Mouse (Mus musculus): ENCODE data around the gene Osbpl3. TPM values are rescaled to one million over a fixed set of nuclear protein-coding genes. Genes with fewer than 3 reads are reported as not detected.

Osbpl3 gene
- polyA plus RNA-seq, 1 experiment from 2014 or later = 8.6 TPM

- H3K9me3 ChIP-seq (replicated peaks) = no peaks in the 10 kb centered on the region
- H3K4me3 ChIP-seq = no peak overlapping the region
- H3K27me3 ChIP-seq = no peaks in the 10 kb centered on the region
- peaks cover 8% of the 10 kb centered on the region for H3K4me1 ChIP-seq
- H3K9ac ChIP-seq = no peak overlapping the region
- ATAC-seq (ENCODE audit: low FRiP score) = no peak
- H3K4me2 ChIP-seq (replicated peaks) = no peak overlapping the region
- no peaks in the 10 kb centered on the region for H3K36me3 ChIP-seq
- WGBS = 82% methylated on average over 4 of the region's 4 CpGs
- no peak overlapping the region for H3K27ac ChIP-seq
These were observed 37.0 kb downstream of the Osbpl3 start for GRCm38 (mm10) chr6:50418951-50419350.

GRCm38 (mm10) chr6:50416854-50417253 is 39.1 kb downstream of the Osbpl3 start:
- Histone ChIP-seq H3K27me3 (no peaks in the 10 kb centered on the region), H3K36me3 (no peaks in the 10 kb centered on the region), H3K9ac (no peak overlapping the region), H3K4me2 (replicated peaks) (no peak overlapping the region), H3K9me3 (replicated peaks) (no peaks in the 10 kb centered on the region), H3K27ac (no peak overlapping the region), H3K4me3 (no peak overlapping the region), H3K4me1 (peaks cover 14% of the 10 kb centered on the region)
- 97% methylated on average over 5 of the region's 5 CpGs for WGBS
- ATAC-seq (ENCODE audit: low FRiP score) = no peak

GRCm38 (mm10) chr6:50415431-50415830 is 40.6 kb downstream of the Osbpl3 start:
- no peaks in the 10 kb centered on the region for H3K9me3 ChIP-seq (replicated peaks)
- no peaks in the 10 kb centered on the region for H3K27me3 ChIP-seq
- no peak overlapping the region for H3K4me2 ChIP-seq (replicated peaks)
- H3K4me3 ChIP-seq = no peak overlapping the region
- H3K4me1 ChIP-seq = peaks cover 14% of the 10 kb centered on the region
- no peak for ATAC-seq (ENCODE audit: low FRiP score)
- H3K27ac ChIP-seq = no peak overlapping the region
- no peak overlapping the region for H3K9ac ChIP-seq
- WGBS = 80% methylated on average over 6 of the region's 6 CpGs
- no peaks in the 10 kb centered on the region for H3K36me3 ChIP-seq

DNA sequence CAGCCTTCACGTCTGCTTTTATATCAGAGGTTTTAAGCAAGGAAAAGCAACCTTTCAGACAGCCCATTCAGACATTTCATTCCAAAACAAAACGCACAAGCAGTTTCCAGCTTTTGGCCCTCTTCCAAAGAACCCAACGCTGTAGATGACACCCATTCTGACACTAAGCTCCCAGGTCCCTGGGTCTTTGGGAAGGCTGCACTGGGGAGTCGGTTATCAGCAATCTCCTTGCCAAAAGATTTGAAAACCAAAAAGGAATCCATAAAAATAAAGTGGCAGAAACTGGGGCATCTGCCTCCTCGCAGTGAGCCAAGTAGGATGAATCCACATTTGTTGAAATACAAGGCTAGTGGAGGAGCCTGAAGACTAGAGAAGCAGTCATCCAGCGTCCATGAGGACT is 41.5 kb downstream of the Osbpl3 start:
- Histone ChIP-seq H3K36me3 (no peaks in the 10 kb centered on the region), H3K4me2 (replicated peaks) (no peak overlapping the region), H3K4me3 (no peak overlapping the region), H3K4me1 (peaks cover 14% of the 10 kb centered on the region), H3K27ac (no peak overlapping the region), H3K27me3 (no peaks in the 10 kb centered on the region), H3K9me3 (replicated peaks) (no peaks in the 10 kb centered on the region), H3K9ac (no peak overlapping the region)
- WGBS = 80% methylated on average over 6 of the region's 6 CpGs
- no peak for ATAC-seq (ENCODE audit: low FRiP score)

- ATAC-seq (ENCODE audit: low FRiP score) = no peak
- Histone ChIP-seq H3K4me3 (no peak overlapping the region), H3K27me3 (no peaks in the 10 kb centered on the region), H3K4me1 (peaks cover 14% of the 10 kb centered on the region), H3K9ac (no peak overlapping the region), H3K36me3 (no peaks in the 10 kb centered on the region), H3K27ac (no peak overlapping the region), H3K4me2 (replicated peaks) (no peak overlapping the region), H3K9me3 (replicated peaks) (no peaks in the 10 kb centered on the region)
- 86% methylated on average over 1 of the region's 1 CpGs for WGBS
These were observed 42.6 kb downstream of the Osbpl3 start for GRCm38 (mm10) chr6:50413381-50413780.

DNA sequence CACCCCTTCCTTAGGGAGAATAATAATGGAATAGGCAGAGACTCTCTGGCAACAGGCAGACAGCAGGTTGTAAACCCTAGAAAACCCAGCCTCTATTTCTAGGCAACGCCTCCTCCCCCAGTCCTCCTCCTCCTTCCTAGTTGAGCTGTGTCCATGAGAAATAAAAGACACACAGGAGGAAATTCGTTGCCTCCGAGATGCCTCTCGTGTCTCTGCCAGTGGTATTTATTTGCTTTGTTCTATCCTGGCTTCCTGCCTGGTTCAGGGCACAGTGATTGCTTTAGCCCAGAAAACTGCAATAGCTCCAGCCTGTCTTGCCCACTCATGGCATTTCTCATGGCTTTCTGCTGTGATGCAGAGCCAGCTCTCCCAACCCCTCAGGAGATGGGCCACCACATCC is 43.8 kb downstream of the Osbpl3 start:
- peaks cover 14% of the 10 kb centered on the region for H3K4me1 ChIP-seq
- H3K27me3 ChIP-seq = no peaks in the 10 kb centered on the region
- no peak overlapping the region for H3K9ac ChIP-seq
- WGBS = 27% methylated on average over 4 of the region's 4 CpGs
- ATAC-seq (ENCODE audit: low FRiP score) = no peak
- no peaks in the 10 kb centered on the region for H3K36me3 ChIP-seq
- no peak overlapping the region for H3K4me3 ChIP-seq
- H3K9me3 ChIP-seq (replicated peaks) = no peaks in the 10 kb centered on the region
- H3K4me2 ChIP-seq (replicated peaks) = no peak overlapping the region
- H3K27ac ChIP-seq = peak overlapping the region; percentile 45; the same call in 1 of the 2 replicates

DNA sequence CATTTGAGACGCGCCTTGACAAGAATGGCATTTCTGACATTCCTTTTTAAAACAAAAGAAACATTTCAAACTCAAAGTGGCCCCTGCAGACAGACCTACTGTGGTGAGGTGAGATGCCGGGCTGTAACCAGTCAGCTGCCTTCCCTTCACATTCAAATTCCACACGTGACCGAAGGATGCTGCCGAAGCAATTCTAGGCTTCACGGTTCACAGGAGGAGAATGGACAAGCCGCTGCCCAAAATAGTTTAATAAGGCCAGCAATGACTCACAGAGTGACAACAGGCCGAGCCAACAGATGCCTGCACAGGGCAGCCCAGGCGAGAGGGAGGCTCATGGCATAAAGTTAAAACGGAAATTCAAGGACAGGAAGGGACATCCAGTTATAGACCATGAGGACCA is 51.3 kb downstream of the Osbpl3 start:
- WGBS = 33% methylated on average over 11 of the region's 11 CpGs

DNA sequence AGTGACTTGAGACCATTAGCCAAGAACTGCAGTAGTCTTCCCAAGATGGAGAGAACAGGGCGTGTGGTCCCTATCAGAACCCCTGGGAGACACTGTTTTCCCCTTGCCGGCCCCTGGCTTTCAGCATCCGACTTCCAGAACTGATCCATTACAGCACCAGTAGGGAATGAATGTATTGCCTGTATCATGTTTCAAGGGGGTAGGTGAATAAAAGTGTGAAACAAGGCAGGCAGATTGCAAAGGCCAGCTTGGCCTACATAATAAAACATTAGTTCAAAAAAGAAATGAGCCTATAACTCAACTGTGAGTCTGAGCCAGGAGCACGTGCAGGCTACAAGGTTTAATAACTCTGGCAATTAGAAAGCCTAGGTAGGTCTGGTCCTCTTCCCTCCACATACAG is 52.5 kb downstream of the Osbpl3 start:
- no peak overlapping the region for H3K4me3 ChIP-seq
- no peaks in the 10 kb centered on the region for H3K9me3 ChIP-seq (replicated peaks)
- no peak overlapping the region for H3K9ac ChIP-seq
- H3K27ac ChIP-seq = no peak overlapping the region
- H3K27me3 ChIP-seq = no peaks in the 10 kb centered on the region
- H3K4me1 ChIP-seq = peaks cover 5% of the 10 kb centered on the region; the same call in 1 of the 2 replicates
- 73% methylated on average over 4 of the region's 4 CpGs for WGBS
- no peak for ATAC-seq (ENCODE audit: low FRiP score)
- no peak overlapping the region for H3K4me2 ChIP-seq (replicated peaks)
- no peaks in the 10 kb centered on the region for H3K36me3 ChIP-seq

More for the DNA sequence above, 51.3 kb downstream of the Osbpl3 start:
- Histone ChIP-seq H3K27me3 (no peaks in the 10 kb centered on the region), H3K36me3 (no peaks in the 10 kb centered on the region), H3K27ac (no peak overlapping the region), H3K4me2 (replicated peaks) (no peak overlapping the region), H3K4me1 (peaks cover 5% of the 10 kb centered on the region; the same call in 1 of the 2 replicates), H3K9ac (no peak overlapping the region), H3K9me3 (replicated peaks) (no peaks in the 10 kb centered on the region), H3K4me3 (no peak overlapping the region)
- no peak for ATAC-seq (ENCODE audit: low FRiP score)

GRCm38 (mm10) chr6:50402872-50403271 is 53.1 kb downstream of the Osbpl3 start:
- Histone ChIP-seq H3K27me3 (no peaks in the 10 kb centered on the region), H3K4me1 (peaks cover 5% of the 10 kb centered on the region; the same call in 1 of the 2 replicates), H3K4me2 (replicated peaks) (no peak overlapping the region), H3K9ac (no peak overlapping the region), H3K4me3 (no peak overlapping the region), H3K9me3 (replicated peaks) (no peaks in the 10 kb centered on the region), H3K36me3 (no peaks in the 10 kb centered on the region), H3K27ac (no peak overlapping the region)
- 92% methylated on average over 4 of the region's 4 CpGs for WGBS
- no peak for ATAC-seq (ENCODE audit: low FRiP score)

- H3K27ac ChIP-seq = no peak overlapping the region
- ATAC-seq (ENCODE audit: low FRiP score) = no peak
- H3K4me1 ChIP-seq = peaks cover 7% of the 10 kb centered on the region; the same call in 1 of the 2 replicates
- no peak overlapping the region for H3K4me2 ChIP-seq (replicated peaks)
- H3K36me3 ChIP-seq = no peaks in the 10 kb centered on the region
- H3K9ac ChIP-seq = no peak overlapping the region
- no peaks in the 10 kb centered on the region for H3K27me3 ChIP-seq
- H3K9me3 ChIP-seq (replicated peaks) = no peaks in the 10 kb centered on the region
- H3K4me3 ChIP-seq = no peak overlapping the region
- WGBS = 91% methylated on average over 6 of the region's 6 CpGs
These were observed 55.8 kb downstream of the Osbpl3 start for GRCm38 (mm10) chr6:50400234-50400633.

GRCm38 (mm10) chr6:50399427-50400195 is 56.4 kb downstream of the Osbpl3 start:
- H3K9ac ChIP-seq = no peak overlapping the region
- 67% methylated on average over 6 of the region's 7 CpGs for WGBS
- H3K27me3 ChIP-seq = no peaks in the 10 kb centered on the region
- no peak overlapping the region for H3K4me3 ChIP-seq
- no peak for ATAC-seq (ENCODE audit: low FRiP score)
- no peak overlapping the region for H3K4me2 ChIP-seq (replicated peaks)
- no peaks in the 10 kb centered on the region for H3K9me3 ChIP-seq (replicated peaks)
- peaks cover 3% of the 10 kb centered on the region; the same call in 1 of the 2 replicates for H3K4me1 ChIP-seq
- no peak overlapping the region for H3K27ac ChIP-seq
- no peaks in the 10 kb centered on the region for H3K36me3 ChIP-seq

- Histone ChIP-seq H3K27me3 (no peaks in the 10 kb centered on the region), H3K4me2 (replicated peaks) (no peak overlapping the region), H3K36me3 (no peaks in the 10 kb centered on the region), H3K9me3 (replicated peaks) (no peaks in the 10 kb centered on the region), H3K4me1 (0 out of 2 replicates have a peak, but pooled peaks cover 2% of the 10 kb centered on the region), H3K27ac (no peak overlapping the region), H3K9ac (no peak overlapping the region), H3K4me3 (no peak overlapping the region)
- ATAC-seq (ENCODE audit: low FRiP score) = no peak
- WGBS = 94% methylated on average over 6 of the region's 6 CpGs
These were observed 57.7 kb downstream of the Osbpl3 start for GRCm38 (mm10) chr6:50398324-50398723.

DNA sequence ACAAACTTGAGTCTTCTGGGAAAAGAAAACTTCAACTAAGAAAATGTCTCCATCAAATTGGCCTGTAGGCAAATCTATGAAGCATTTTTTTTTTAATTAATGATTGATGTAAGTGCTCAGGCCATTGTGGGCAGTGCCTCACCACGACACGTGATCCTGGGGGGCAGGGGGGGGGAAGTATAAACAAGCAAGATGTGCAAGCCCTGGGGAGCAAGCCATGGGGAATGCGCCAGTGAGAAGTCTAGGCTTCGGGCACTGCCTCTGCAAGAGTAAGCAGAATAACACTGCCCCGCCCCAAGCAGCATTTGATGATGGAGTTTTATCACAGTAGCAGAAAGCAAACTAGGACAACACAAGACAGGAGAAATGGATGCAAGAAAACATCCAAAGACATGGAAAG is 58.9 kb downstream of the Osbpl3 start:
- Histone ChIP-seq H3K27me3 (no peaks in the 10 kb centered on the region), H3K27ac (no peak overlapping the region), H3K9me3 (replicated peaks) (no peaks in the 10 kb centered on the region), H3K4me3 (no peak overlapping the region), H3K4me1 (0 out of 2 replicates have a peak, but pooled peaks cover 2% of the 10 kb centered on the region), H3K9ac (no peak overlapping the region), H3K36me3 (no peaks in the 10 kb centered on the region), H3K4me2 (replicated peaks) (no peak overlapping the region)
- ATAC-seq (ENCODE audit: low FRiP score) = no peak
- 68% methylated on average over 5 of the region's 5 CpGs for WGBS
